Mouse (Mus musculus) embryo, embryonic 10.5 days (tissue): ENCODE data around the gene 1110051M20Rik.

Experiments
- DNase-seq: peaks from one replicate; pipeline ENCODE4 v3.0.0-alpha.2; 2015; ENCODE audit warnings: low spot score

The 1110051M20Rik gene

GRCm38 (mm10) chr2:91345644-91346043, 98.9 kb downstream of the 1110051M20Rik start:
- DNase-seq, result no peak

- no peak for DNase-seq
These were observed 104.9 kb downstream of the 1110051M20Rik start for GRCm38 (mm10) chr2:91339591-91339990.

- no peak for DNase-seq
These were observed 109.4 kb downstream of the 1110051M20Rik start for GRCm38 (mm10) chr2:91335128-91335527.

- DNase-seq, result no peak
These were observed 113.3 kb downstream of the 1110051M20Rik start for GRCm38 (mm10) chr2:91331051-91331843.

GRCm38 (mm10) chr2:91329996-91330738, 114.3 kb downstream of the 1110051M20Rik start:
- DNase-seq, result no peak

- no peak for DNase-seq
These were observed 115.8 kb downstream of the 1110051M20Rik start for GRCm38 (mm10) chr2:91328729-91329125.

GRCm38 (mm10) chr2:91327968-91328728, 116.4 kb downstream of the 1110051M20Rik start:
- DNase-seq, result peak; percentile 32

GRCm38 (mm10) chr2:91326746-91327350, 117.7 kb downstream of the 1110051M20Rik start:
- DNase-seq, result no peak

GRCm38 (mm10) chr2:91324761-91325421, 119.6 kb downstream of the 1110051M20Rik start:
- peak; percentile 40 for DNase-seq

GRCm38 (mm10) chr2:91324346-91324745, 120.2 kb downstream of the 1110051M20Rik start:
- no peak for DNase-seq

- no peak for DNase-seq
These were observed 122.0 kb downstream of the 1110051M20Rik start for GRCm38 (mm10) chr2:91322490-91322889.

GRCm38 (mm10) chr2:91321923-91322322, 122.6 kb downstream of the 1110051M20Rik start:
- no peak for DNase-seq

GRCm38 (mm10) chr2:91320559-91321529, 123.7 kb downstream of the 1110051M20Rik start:
- DNase-seq, result no peak

GRCm38 (mm10) chr2:91314184-91314583, 130.3 kb downstream of the 1110051M20Rik start:
- no peak for DNase-seq

- DNase-seq, result peak; percentile 71
These were observed 131.8 kb downstream of the 1110051M20Rik start for GRCm38 (mm10) chr2:91312578-91313311.

- DNase-seq, result no peak
These were observed 135.0 kb downstream of the 1110051M20Rik start for GRCm38 (mm10) chr2:91309546-91309945.

GRCm38 (mm10) chr2:91308680-91309079, 135.8 kb downstream of the 1110051M20Rik start:
- no peak for DNase-seq

- no peak for DNase-seq
These were observed 137.9 kb downstream of the 1110051M20Rik start for GRCm38 (mm10) chr2:91306589-91306988.

- DNase-seq, result no peak
These were observed 138.6 kb downstream of the 1110051M20Rik start for GRCm38 (mm10) chr2:91305926-91306325.
